Comparison of ENCODE assay signal across 8 mouse cellular contexts in genomic region chr6:94701071-94701470, GRCm38 (mm10). TPM values are rescaled to one million over a fixed set of nuclear protein-coding genes. Genes with fewer than 3 reads are reported as not detected.
DNase-seq lines count a peak whose midpoint lies in the region; ATAC-seq and TF ChIP-seq lines count a peak whose summit lies in the region.

No protein-coding gene starts in this region.

- H3K9me3 ChIP-seq in midbrain, postnatal 0 days (ENCODE audit: low read length) = no peaks in the 10 kb centered on the region

- H3K4me1 ChIP-seq in thymus, adult 2 months (replicated peaks; ENCODE audit: control insufficient read depth, insufficient read depth, low read length) = peaks cover 19% of the 10 kb centered on the region
- no peaks in the 10 kb centered on the region; the same call in 1 of the 2 replicates for H3K4me1 ChIP-seq in midbrain, postnatal 0 days (ENCODE audit: insufficient read depth, low read length)

- H3K27ac ChIP-seq in thymus, adult 2 months (ENCODE audit: control insufficient read depth, insufficient read depth, low read length) = no peak overlapping the region
- H3K27ac ChIP-seq in midbrain, postnatal 0 days (ENCODE audit: low read depth, low read length) = no peak overlapping the region

- H3K27me3 ChIP-seq in thymus, adult 2 months (ENCODE audit: control insufficient read depth, insufficient read depth, low read length) = no peaks in the 10 kb centered on the region
- no peaks in the 10 kb centered on the region for H3K27me3 ChIP-seq in midbrain, postnatal 0 days (ENCODE audit: insufficient read depth, low read length)

- peak; percentile 35 for DNase-seq in adrenal gland, adult 2 months
- DNase-seq in adrenal gland, adult 8-10 months = no peak
- DNase-seq in thymus, adult 2 months = no peak
- DNase-seq in thymus, postnatal 14 days = no peak
- peak; percentile 45 to 61 for DNase-seq in kidney, postnatal 25 days
- peak; percentile 62 for DNase-seq in midbrain, postnatal 0 days (ENCODE audit: low spot score)
- no peak for DNase-seq in right cerebral cortex, postnatal 10 days (ENCODE audit: low spot score in 2 of 2)
- no peak for DNase-seq in yolk sac, embryonic 10.5 days (ENCODE audit: low spot score)

- TF ChIP-seq POLR2A in thymus, adult 2 months (IDR thresholded peaks at IDR 0.05; ENCODE audit: control insufficient read depth, extremely low read depth, insufficient read depth, low read length, poor library complexity) = no peak

- H3K36me3 ChIP-seq in thymus, adult 2 months (ENCODE audit: control insufficient read depth, insufficient read depth, low read length) = no peaks in the 10 kb centered on the region
- no peaks in the 10 kb centered on the region for H3K36me3 ChIP-seq in midbrain, postnatal 0 days (ENCODE audit: insufficient read depth, low read length)

- H3K9ac ChIP-seq in midbrain, postnatal 0 days (replicated peaks; ENCODE audit: low read length, poor library complexity, severe bottlenecking) = no peak overlapping the region

- H3K4me2 ChIP-seq in midbrain, postnatal 0 days (ENCODE audit: low read depth, low read length, poor library complexity, severe bottlenecking) = peak overlapping the region; percentile 93

- TF ChIP-seq CTCF in thymus, adult 2 months (IDR thresholded peaks at IDR 0.05; ENCODE audit: borderline replicate concordance, control insufficient read depth, extremely low read depth, insufficient read depth, low read length, poor library complexity) = no peak
- peak; percentile 33 for TF ChIP-seq CTCF in midbrain, postnatal 0 days (IDR thresholded peaks at IDR 0.05)

- 0 out of 2 replicates have a peak overlapping the region, but pooled peaks have one; percentile 18 for H3K4me3 ChIP-seq in thymus, adult 2 months (ENCODE audit: control insufficient read depth, insufficient read depth, low read length)
- H3K4me3 ChIP-seq in midbrain, postnatal 0 days (ENCODE audit: low read depth, low read length) = peak overlapping the region; percentile 92

- ATAC-seq in midbrain, postnatal 0 days (ENCODE audit: low FRiP score) = no peak; the same call in 1 of the 2 replicates

- WGBS in thymus, adult 2 months = 2% methylated on average over 18 of the region's 18 CpGs
- 2% methylated on average over 18 of the region's 18 CpGs for WGBS in midbrain, postnatal 0 days

RNA-seq across cellular contexts. Expression of gene Lrig1, which starts 1.1 kb away (rescaled TPM):
- 10 to 100 TPM in 1 of 2 experiments, 1 to 10 TPM in 1; 7.7 to 17.6 TPM for total RNA-seq in adrenal gland, adult 2 months (2021)
- 11.0 and 12.4 TPM in 2 replicates for polyA plus RNA-seq in adrenal gland, adult 2 months (2012; rRNA removed)
- total RNA-seq in adrenal gland, adult 8-10 months (2022) = 10 to 100 TPM in 1 of 4 experiments, 1 to 10 TPM in 3; 8.2 to 14.0 (median 9.0) TPM
- polyA plus RNA-seq in thymus, adult 2 months (2012; rRNA removed) = 58.7 and 62.1 TPM in 2 replicates
- total RNA-seq in midbrain, postnatal 0 days (2014; rRNA removed) = 76.3 and 90.8 TPM in 2 replicates
- 16.6 and 22.6 TPM in 2 replicates for polyA plus RNA-seq in midbrain, postnatal 0 days (2015; fragmentation: Nextera tagmentation; extraction: Ambion mirVana)

Comparison
In these comparisons a context has a peak if more than half of its experiments do, and no peak if none do; other contexts are left out.
1. DNase-seq: peak in adrenal gland, adult 2 months (single experiment), kidney, postnatal 25 days (2 of 2) and midbrain, postnatal 0 days (single experiment); none in adrenal gland, adult 8-10 months (single experiment), thymus, adult 2 months (single experiment), thymus, postnatal 14 days (single experiment), right cerebral cortex, postnatal 10 days (0 of 2) and yolk sac, embryonic 10.5 days (single experiment).